In the genomic region with DNA sequence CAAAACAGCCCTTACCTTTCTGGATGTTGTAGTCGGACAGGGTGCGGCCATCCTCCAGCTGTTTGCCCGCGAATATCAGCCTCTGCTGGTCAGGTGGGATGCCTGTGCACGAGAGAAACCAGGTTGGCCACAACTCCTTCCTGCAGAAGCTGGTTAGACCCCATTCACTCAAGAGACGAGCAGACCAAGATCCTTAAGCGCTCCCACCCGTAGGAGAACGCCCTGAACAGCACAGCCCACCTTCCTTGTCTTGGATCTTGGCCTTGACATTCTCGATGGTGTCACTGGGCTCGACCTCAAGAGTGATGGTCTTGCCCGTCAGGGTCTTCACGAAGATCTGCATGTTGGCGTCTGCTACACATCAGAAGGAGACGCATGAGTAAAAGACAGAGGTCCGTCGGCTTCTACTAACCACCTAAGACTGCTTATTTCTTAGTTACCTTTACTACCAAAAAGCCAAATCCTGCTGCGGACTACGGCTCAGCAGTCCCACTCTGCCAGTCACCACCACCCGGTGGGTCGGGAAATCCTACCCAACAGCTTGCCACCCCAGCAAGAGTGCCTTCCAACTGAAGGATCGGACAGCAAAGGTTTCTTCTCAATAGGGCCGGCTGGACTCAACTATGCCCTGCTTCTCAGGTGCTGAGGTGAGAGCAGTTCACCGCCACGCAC, we compare ENCODE assay signal across 8 mouse cellular contexts. TPM values are rescaled to one million over a fixed set of nuclear protein-coding genes. Genes with fewer than 3 reads are reported as not detected.
DNase-seq lines count a peak whose midpoint lies in the region; ATAC-seq and TF ChIP-seq lines count a peak whose summit lies in the region.

No protein-coding gene starts in this region.

- H3K9me3 ChIP-seq in lung, embryonic 14.5 days (ENCODE audit: low read depth, low read length) = no peaks in the 10 kb centered on the region
- H3K9me3 ChIP-seq in embryonic facial prominence, embryonic 15.5 days (replicated peaks) = no peaks in the 10 kb centered on the region
- H3K9me3 ChIP-seq in intestine, embryonic 16.5 days (ENCODE audit: control insufficient read depth, low read length) = no peaks in the 10 kb centered on the region
- no peaks in the 10 kb centered on the region for H3K9me3 ChIP-seq in neural tube, embryonic 13.5 days

- no peak for TF ChIP-seq CTCF in lung, embryonic 14.5 days (IDR thresholded peaks at IDR 0.05; ENCODE audit: low read depth)

- peak overlapping the region; percentile 96 for H3K9ac ChIP-seq in lung, embryonic 14.5 days
- H3K9ac ChIP-seq in embryonic facial prominence, embryonic 15.5 days = peak overlapping the region; percentile 94
- peak overlapping the region; percentile 90 for H3K9ac ChIP-seq in intestine, embryonic 16.5 days (ENCODE audit: low read depth, low read length)
- H3K9ac ChIP-seq in neural tube, embryonic 13.5 days = peak overlapping the region; percentile 88

- no peak for ATAC-seq in lung, embryonic 14.5 days (ENCODE audit: insufficient read depth)
- no peak for ATAC-seq in embryonic facial prominence, embryonic 15.5 days (ENCODE audit: insufficient number of reproducible peaks, low FRiP score, low TSS enrichment, low read depth)
- no peak for ATAC-seq in intestine, embryonic 16.5 days
- no peak for ATAC-seq in neural tube, embryonic 13.5 days (ENCODE audit: low read depth)

- H3K36me3 ChIP-seq in lung, embryonic 14.5 days (ENCODE audit: insufficient read depth) = peaks cover 50% of the 10 kb centered on the region
- H3K36me3 ChIP-seq in embryonic facial prominence, embryonic 15.5 days = peaks cover 40% of the 10 kb centered on the region
- H3K36me3 ChIP-seq in intestine, embryonic 16.5 days (ENCODE audit: control insufficient read depth, insufficient read depth, low read length) = peaks cover 7% of the 10 kb centered on the region
- H3K36me3 ChIP-seq in neural tube, embryonic 13.5 days = peaks cover 37% of the 10 kb centered on the region

- H3K27me3 ChIP-seq in lung, embryonic 14.5 days (ENCODE audit: insufficient read depth, low read length) = no peaks in the 10 kb centered on the region
- H3K27me3 ChIP-seq in embryonic facial prominence, embryonic 15.5 days = no peaks in the 10 kb centered on the region
- H3K27me3 ChIP-seq in intestine, embryonic 16.5 days (replicated peaks; ENCODE audit: control insufficient read depth, insufficient read depth, low read length) = no peaks in the 10 kb centered on the region
- H3K27me3 ChIP-seq in neural tube, embryonic 13.5 days = no peaks in the 10 kb centered on the region

- H3K4me1 ChIP-seq in lung, embryonic 14.5 days (ENCODE audit: insufficient read depth) = peaks cover 19% of the 10 kb centered on the region
- peaks cover 47% of the 10 kb centered on the region for H3K4me1 ChIP-seq in embryonic facial prominence, embryonic 15.5 days
- H3K4me1 ChIP-seq in intestine, embryonic 16.5 days (ENCODE audit: control insufficient read depth, insufficient read depth, low read length) = peaks cover 39% of the 10 kb centered on the region
- peaks cover 52% of the 10 kb centered on the region for H3K4me1 ChIP-seq in neural tube, embryonic 13.5 days (replicated peaks)

- H3K27ac ChIP-seq in lung, embryonic 14.5 days (ENCODE audit: low read depth) = peak overlapping the region; percentile 97
- peak overlapping the region; percentile 97 for H3K27ac ChIP-seq in embryonic facial prominence, embryonic 15.5 days (replicated peaks)
- peak overlapping the region; percentile 98 for H3K27ac ChIP-seq in intestine, embryonic 16.5 days (ENCODE audit: low read length)
- peak overlapping the region; percentile 97 for H3K27ac ChIP-seq in neural tube, embryonic 13.5 days (replicated peaks)

- no peak for DNase-seq in lung, embryonic 14.5 days
- no peak for DNase-seq in lung, postnatal 4 days
- DNase-seq in layer of hippocampus, postnatal 36 days = no peak
- no peak for DNase-seq in ovary, postnatal 36 days (ENCODE audit: low spot score)
- DNase-seq in cerebellum, adult 18-20 months = no peak

- WGBS in lung, embryonic 14.5 days = 8% methylated on average over 25 of the region's 25 CpGs
- WGBS in embryonic facial prominence, embryonic 15.5 days = 8% methylated on average over 25 of the region's 25 CpGs
- 10% methylated on average over 25 of the region's 25 CpGs for WGBS in intestine, embryonic 16.5 days
- 14% methylated on average over 25 of the region's 25 CpGs for WGBS in neural tube, embryonic 13.5 days

- peak overlapping the region; percentile 99 for H3K4me3 ChIP-seq in lung, embryonic 14.5 days (ENCODE audit: low read depth, low read length)
- peak overlapping the region; percentile 77 for H3K4me3 ChIP-seq in embryonic facial prominence, embryonic 15.5 days (replicated peaks)
- H3K4me3 ChIP-seq in intestine, embryonic 16.5 days (ENCODE audit: low read length) = peak overlapping the region; percentile 83
- H3K4me3 ChIP-seq in neural tube, embryonic 13.5 days = peak overlapping the region; percentile 97

- H3K4me2 ChIP-seq in lung, embryonic 14.5 days = peak overlapping the region; percentile 97
- H3K4me2 ChIP-seq in embryonic facial prominence, embryonic 15.5 days (replicated peaks) = peak overlapping the region; percentile 86
- H3K4me2 ChIP-seq in intestine, embryonic 16.5 days (ENCODE audit: low read depth, low read length) = peak overlapping the region; percentile 80
- H3K4me2 ChIP-seq in neural tube, embryonic 13.5 days = peak overlapping the region; percentile 99

RNA-seq across cellular contexts. Expression of a gene that starts 1.2 kb away (rescaled TPM):
- polyA plus RNA-seq in lung, embryonic 14.5 days (2014; fragmentation: Nextera tagmentation; extraction: Ambion mirVana) = 964 and 1,036 TPM in 2 replicates
- 940 and 1,016 TPM in 2 replicates for polyA plus RNA-seq in embryonic facial prominence, embryonic 15.5 days (2015; fragmentation: Nextera tagmentation; extraction: Ambion mirVana)
- 991 TPM in 2 replicates for polyA plus RNA-seq in intestine, embryonic 16.5 days (2015; fragmentation: Nextera tagmentation; extraction: Ambion mirVana)
- 787 and 800 TPM in 2 replicates for polyA plus RNA-seq in neural tube, embryonic 13.5 days (2015; fragmentation: Nextera tagmentation; extraction: Ambion mirVana)
- total RNA-seq in layer of hippocampus, postnatal 36 days (2021) = 100 to 1,000 TPM; 947 to 957 TPM

RNA-seq across cellular contexts. Expression of a gene that starts 2.9 kb away (rescaled TPM):
- polyA plus RNA-seq in lung, embryonic 14.5 days (2014; fragmentation: Nextera tagmentation; extraction: Ambion mirVana) = 113 and 126 TPM in 2 replicates
- polyA plus RNA-seq in embryonic facial prominence, embryonic 15.5 days (2015; fragmentation: Nextera tagmentation; extraction: Ambion mirVana) = 155 and 174 TPM in 2 replicates
- 130 and 137 TPM in 2 replicates for polyA plus RNA-seq in intestine, embryonic 16.5 days (2015; fragmentation: Nextera tagmentation; extraction: Ambion mirVana)
- 143 and 153 TPM in 2 replicates for polyA plus RNA-seq in neural tube, embryonic 13.5 days (2015; fragmentation: Nextera tagmentation; extraction: Ambion mirVana)
- 100 to 1,000 TPM in 1 of 2 experiments, 10 to 100 TPM in 1; 97.5 to 102 TPM for total RNA-seq in layer of hippocampus, postnatal 36 days (2021)

RNA-seq across cellular contexts. Expression of a gene that starts 16.5 kb away (rescaled TPM):
- polyA plus RNA-seq in lung, embryonic 14.5 days (2014; fragmentation: Nextera tagmentation; extraction: Ambion mirVana) = 151 and 165 TPM in 2 replicates
- 151 and 159 TPM in 2 replicates for polyA plus RNA-seq in embryonic facial prominence, embryonic 15.5 days (2015; fragmentation: Nextera tagmentation; extraction: Ambion mirVana)
- polyA plus RNA-seq in intestine, embryonic 16.5 days (2015; fragmentation: Nextera tagmentation; extraction: Ambion mirVana) = 1.6 and 1.7 TPM in 2 replicates
- 3.6 and 4.6 TPM in 2 replicates for polyA plus RNA-seq in neural tube, embryonic 13.5 days (2015; fragmentation: Nextera tagmentation; extraction: Ambion mirVana)
- 10 to 100 TPM; 42.9 to 45.2 TPM for total RNA-seq in layer of hippocampus, postnatal 36 days (2021)

RNA-seq across cellular contexts. Expression of a gene that starts 18.1 kb away (rescaled TPM):
- 239 and 245 TPM in 2 replicates for polyA plus RNA-seq in lung, embryonic 14.5 days (2014; fragmentation: Nextera tagmentation; extraction: Ambion mirVana)
- polyA plus RNA-seq in embryonic facial prominence, embryonic 15.5 days (2015; fragmentation: Nextera tagmentation; extraction: Ambion mirVana) = 310 and 324 TPM in 2 replicates
- polyA plus RNA-seq in intestine, embryonic 16.5 days (2015; fragmentation: Nextera tagmentation; extraction: Ambion mirVana) = 320 and 328 TPM in 2 replicates
- 347 and 358 TPM in 2 replicates for polyA plus RNA-seq in neural tube, embryonic 13.5 days (2015; fragmentation: Nextera tagmentation; extraction: Ambion mirVana)
- total RNA-seq in layer of hippocampus, postnatal 36 days (2021) = 100 to 1,000 TPM; 436 to 447 TPM

RNA-seq across cellular contexts. Expression of a gene that starts 18.3 kb away (rescaled TPM):
- 56.3 and 59.0 TPM in 2 replicates for polyA plus RNA-seq in lung, embryonic 14.5 days (2014; fragmentation: Nextera tagmentation; extraction: Ambion mirVana)
- 57.7 and 59.1 TPM in 2 replicates for polyA plus RNA-seq in embryonic facial prominence, embryonic 15.5 days (2015; fragmentation: Nextera tagmentation; extraction: Ambion mirVana)
- polyA plus RNA-seq in intestine, embryonic 16.5 days (2015; fragmentation: Nextera tagmentation; extraction: Ambion mirVana) = 65.3 and 67.3 TPM in 2 replicates
- polyA plus RNA-seq in neural tube, embryonic 13.5 days (2015; fragmentation: Nextera tagmentation; extraction: Ambion mirVana) = 46.7 and 46.9 TPM in 2 replicates
- 10 to 100 TPM; 38.2 to 38.3 TPM for total RNA-seq in layer of hippocampus, postnatal 36 days (2021)

Comparison
In these comparisons a context has a peak if more than half of its experiments do, and no peak if none do; other contexts are left out.
1. RNA of a gene that starts 16.5 kb away (polyA plus RNA-seq): 151 to 165 TPM in lung, embryonic 14.5 days and 151 to 159 TPM in embryonic facial prominence, embryonic 15.5 days; 3.6 to 4.6 TPM in neural tube, embryonic 13.5 days and 1.6 to 1.7 TPM in intestine, embryonic 16.5 days; every median in the first group is over 10 times any median in the second.
2. Peak in every context shown above with its lines, with median percentiles within 50 percentile points of each other: H3K27ac ChIP-seq, H3K4me2 ChIP-seq, H3K4me3 ChIP-seq and H3K9ac ChIP-seq.